Mouse (Mus musculus): Measurements from ENCODE around the gene Edaradd. TPM values are rescaled to one million over a fixed set of nuclear protein-coding genes. Genes with fewer than 3 reads are reported as not detected.

The Edaradd gene
- polyA plus RNA-seq, 1 experiment from 2014 or later = 5.7 TPM

DNA sequence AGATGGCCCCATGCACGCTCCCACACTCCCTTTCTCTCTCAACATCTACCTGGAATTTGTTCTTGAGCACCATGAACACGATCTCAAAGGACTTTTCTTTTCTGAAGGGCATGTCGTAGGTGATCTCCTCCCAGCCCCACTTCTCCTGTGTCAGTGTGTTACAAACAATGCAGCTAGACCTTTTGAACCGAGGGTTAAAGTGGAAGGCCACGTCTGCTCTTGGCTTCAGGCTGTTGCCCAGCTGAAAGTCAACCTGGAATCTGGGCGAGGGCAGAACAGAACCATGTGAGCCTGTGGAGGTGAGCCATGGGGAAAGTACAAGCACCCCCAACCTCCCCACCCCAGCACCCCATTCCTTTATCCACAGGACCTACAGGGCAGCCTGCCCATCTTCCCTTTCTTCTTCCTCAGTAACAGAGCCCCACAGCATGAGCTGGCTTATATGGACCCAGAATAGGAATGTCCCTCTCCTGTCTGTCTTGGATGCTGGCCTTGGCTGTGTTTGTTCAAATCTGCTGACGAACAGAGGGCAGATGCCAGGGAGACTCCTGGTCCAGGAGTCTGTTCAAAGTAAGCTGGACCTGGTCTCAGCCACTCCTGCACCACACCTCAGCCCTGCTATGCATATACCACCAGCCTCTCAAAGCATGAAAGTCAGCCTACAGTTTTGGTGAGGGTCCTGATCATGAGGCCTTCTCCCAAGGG lies 65.4 kb downstream of the Edaradd start:
- H3K4me3 ChIP-seq (replicated peaks) = no peak overlapping the region
- H3K36me3 ChIP-seq = peaks cover 18% of the 10 kb centered on the region
- H3K27ac ChIP-seq = no peak overlapping the region
- no peaks in the 10 kb centered on the region for H3K27me3 ChIP-seq (replicated peaks)
- no peak overlapping the region for H3K4me2 ChIP-seq
- H3K4me1 ChIP-seq = no peaks in the 10 kb centered on the region
- H3K9me3 ChIP-seq = no peaks in the 10 kb centered on the region
- H3K9ac ChIP-seq = no peak overlapping the region
- no peak for ATAC-seq (ENCODE audit: insufficient read depth, low FRiP score, low read depth)
- 78% methylated on average over 7 of the region's 7 CpGs for WGBS

DNA sequence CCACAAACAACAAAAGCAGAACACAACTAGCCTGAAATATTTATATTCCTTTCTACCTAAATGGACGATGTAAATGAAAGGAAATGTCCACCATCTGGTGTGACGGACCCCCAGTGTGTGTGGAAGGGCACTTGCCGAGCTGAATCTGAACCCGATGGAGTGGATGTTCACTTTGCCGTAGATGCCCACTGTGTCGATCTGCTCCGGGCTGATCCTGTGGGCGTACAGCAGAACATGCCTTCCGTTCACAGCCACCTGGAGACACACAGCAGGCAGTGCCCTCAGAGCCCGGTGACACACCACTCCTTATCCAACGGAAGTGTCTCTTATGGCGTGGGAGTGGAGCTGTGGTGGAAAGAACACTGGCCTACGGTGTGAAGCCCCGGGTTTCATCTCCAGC lies 67.1 kb downstream of the Edaradd start:
- no peak overlapping the region for H3K4me2 ChIP-seq
- H3K27ac ChIP-seq = no peak overlapping the region
- no peaks in the 10 kb centered on the region for H3K4me1 ChIP-seq
- no peak overlapping the region for H3K9ac ChIP-seq
- H3K36me3 ChIP-seq = peaks cover 21% of the 10 kb centered on the region
- H3K27me3 ChIP-seq (replicated peaks) = no peaks in the 10 kb centered on the region
- H3K4me3 ChIP-seq (replicated peaks) = no peak overlapping the region
- no peaks in the 10 kb centered on the region for H3K9me3 ChIP-seq
- ATAC-seq (ENCODE audit: insufficient read depth, low FRiP score, low read depth) = no peak
- 86% methylated on average over 14 of the region's 14 CpGs for WGBS

DNA sequence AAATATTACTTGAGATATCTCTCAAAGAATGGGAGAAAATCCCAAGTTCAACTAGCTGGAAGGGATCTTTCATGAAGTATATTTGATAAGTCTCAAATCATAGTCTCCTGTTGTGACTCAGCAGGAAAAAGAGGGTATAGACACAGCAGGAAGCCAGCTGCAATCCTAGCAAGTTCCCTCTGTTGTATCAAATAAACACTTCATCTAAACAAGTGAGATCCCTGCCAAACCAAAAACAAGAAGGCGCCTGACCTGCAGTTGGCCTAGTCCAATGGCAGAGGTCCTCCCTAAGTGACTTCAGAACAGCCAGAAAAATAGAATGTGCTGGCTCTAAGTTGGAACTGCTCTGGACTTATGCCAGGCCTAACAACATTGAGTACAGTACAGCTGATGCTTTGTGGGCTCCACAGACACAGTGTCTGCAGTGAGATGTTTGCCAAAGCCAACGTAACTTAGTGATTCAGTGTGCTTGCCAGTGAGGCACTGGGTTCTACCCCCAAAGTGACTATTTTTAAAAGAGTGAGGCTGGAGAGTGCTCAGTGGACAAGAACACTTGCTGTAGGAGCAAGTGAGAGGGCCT lies 78.1 kb downstream of the Edaradd start:
- WGBS = 74% methylated on average over 2 of the region's 2 CpGs
- Histone ChIP-seq H3K9ac (no peak overlapping the region), H3K4me1 (no peaks in the 10 kb centered on the region), H3K36me3 (peaks cover 27% of the 10 kb centered on the region), H3K27me3 (replicated peaks) (no peaks in the 10 kb centered on the region), H3K4me3 (replicated peaks) (no peak overlapping the region), H3K27ac (no peak overlapping the region), H3K9me3 (no peaks in the 10 kb centered on the region), H3K4me2 (no peak overlapping the region)
- no peak for ATAC-seq (ENCODE audit: insufficient read depth, low FRiP score, low read depth)

DNA sequence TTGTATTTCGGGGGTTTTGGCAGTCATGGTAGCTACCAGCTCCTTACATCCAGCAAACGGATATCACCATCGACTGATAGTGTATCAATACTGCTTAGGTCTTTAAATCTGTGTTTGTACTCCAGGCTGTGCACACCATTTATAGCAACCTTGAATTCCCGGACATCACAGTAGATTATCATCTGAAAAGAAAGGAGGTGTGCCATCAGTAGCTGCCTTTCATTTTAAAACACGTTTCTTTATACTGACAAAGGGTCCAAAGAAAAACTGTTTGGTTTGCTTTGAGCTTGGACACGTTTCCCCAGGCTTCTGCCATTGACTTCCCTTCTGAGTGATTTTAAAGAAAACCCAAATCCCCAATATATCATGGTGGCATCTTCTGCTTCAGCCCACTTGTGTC lies 79.4 kb downstream of the Edaradd start:
- no peak overlapping the region for H3K4me2 ChIP-seq
- H3K36me3 ChIP-seq = peaks cover 31% of the 10 kb centered on the region
- H3K27me3 ChIP-seq (replicated peaks) = no peaks in the 10 kb centered on the region
- H3K9ac ChIP-seq = no peak overlapping the region
- WGBS = 86% methylated on average over 6 of the region's 6 CpGs
- H3K4me3 ChIP-seq (replicated peaks) = no peak overlapping the region
- H3K9me3 ChIP-seq = no peaks in the 10 kb centered on the region
- no peak for ATAC-seq (ENCODE audit: insufficient read depth, low FRiP score, low read depth)
- no peak overlapping the region for H3K27ac ChIP-seq
- no peaks in the 10 kb centered on the region for H3K4me1 ChIP-seq

DNA sequence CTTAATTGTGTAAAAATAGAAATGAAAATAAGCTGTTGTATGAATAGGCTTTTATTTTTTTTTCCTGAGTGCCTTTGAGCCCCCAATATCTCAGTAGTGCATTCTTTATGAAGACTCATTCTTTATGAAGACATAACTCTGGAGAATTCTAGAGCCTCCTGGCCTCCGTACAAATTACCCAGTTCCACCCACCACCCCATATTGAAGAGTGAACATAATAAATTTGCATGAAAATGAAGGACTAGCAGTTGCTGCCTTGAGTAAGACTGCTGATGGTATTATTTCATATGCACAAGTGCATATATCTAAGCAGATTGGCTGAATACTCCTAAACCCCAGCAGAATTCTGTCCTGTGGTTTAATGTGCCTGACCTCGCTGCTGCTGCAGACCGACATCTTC lies 80.7 kb downstream of the Edaradd start:
- 88% methylated on average over 3 of the region's 3 CpGs for WGBS
- Histone ChIP-seq H3K27ac (no peak overlapping the region), H3K36me3 (peaks cover 38% of the 10 kb centered on the region), H3K4me2 (no peak overlapping the region), H3K9ac (no peak overlapping the region), H3K27me3 (replicated peaks) (no peaks in the 10 kb centered on the region), H3K4me1 (no peaks in the 10 kb centered on the region), H3K4me3 (replicated peaks) (no peak overlapping the region), H3K9me3 (no peaks in the 10 kb centered on the region)
- no peak for ATAC-seq (ENCODE audit: insufficient read depth, low FRiP score, low read depth)

DNA sequence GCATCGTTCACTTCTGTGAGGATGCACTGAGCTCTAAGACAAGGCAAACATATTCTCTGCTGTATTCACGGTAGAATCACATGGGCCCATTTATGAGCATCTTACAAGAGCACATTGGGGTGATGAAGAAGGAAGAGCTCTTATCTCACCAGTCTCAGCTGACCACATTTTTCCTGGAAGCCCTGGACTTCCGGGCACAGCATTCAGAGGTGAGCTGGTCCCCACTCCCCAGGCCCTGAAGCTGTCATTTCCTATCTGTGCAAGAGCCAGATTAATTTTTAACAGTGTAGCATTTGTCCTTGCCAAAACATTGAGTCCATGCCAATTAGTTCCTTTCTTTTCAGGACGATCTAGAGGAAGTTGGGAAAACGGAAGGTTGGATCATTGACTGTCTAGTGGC lies 86.4 kb downstream of the Edaradd start:
- H3K36me3 ChIP-seq = peaks cover 52% of the 10 kb centered on the region

DNA sequence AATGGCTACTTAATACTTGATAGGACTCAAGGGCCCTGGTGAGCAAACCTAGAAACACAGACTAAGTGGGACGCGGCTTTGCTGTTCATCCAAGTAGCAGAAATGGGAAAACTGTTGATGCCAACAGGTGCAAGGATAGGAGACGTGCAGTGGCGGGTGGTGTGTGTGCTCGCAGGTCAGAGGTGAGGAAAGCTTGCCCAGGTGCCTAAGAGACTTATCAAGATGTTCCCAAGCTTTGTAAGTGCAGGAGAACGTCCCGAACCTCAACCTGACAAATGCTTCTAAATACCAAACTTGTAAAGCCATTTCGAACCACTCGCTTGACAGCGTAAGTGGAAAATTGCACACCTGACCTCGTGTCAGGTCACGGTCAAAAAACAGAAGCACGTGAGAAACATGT lies 91.7 kb downstream of the Edaradd start:
- Histone ChIP-seq H3K27me3 (replicated peaks) (no peaks in the 10 kb centered on the region), H3K9me3 (no peaks in the 10 kb centered on the region), H3K4me1 (no peaks in the 10 kb centered on the region), H3K4me3 (replicated peaks) (no peak overlapping the region), H3K36me3 (peaks cover 42% of the 10 kb centered on the region), H3K4me2 (no peak overlapping the region), H3K9ac (no peak overlapping the region), H3K27ac (no peak overlapping the region)
- WGBS = 91% methylated on average over 13 of the region's 13 CpGs
- no peak for ATAC-seq (ENCODE audit: insufficient read depth, low FRiP score, low read depth)

More for the DNA sequence above, 86.4 kb downstream of the Edaradd start:
- H3K27ac ChIP-seq = no peak overlapping the region
- H3K4me3 ChIP-seq (replicated peaks) = no peak overlapping the region
- no peaks in the 10 kb centered on the region for H3K4me1 ChIP-seq
- H3K4me2 ChIP-seq = no peak overlapping the region
- H3K9me3 ChIP-seq = no peaks in the 10 kb centered on the region
- ATAC-seq (ENCODE audit: insufficient read depth, low FRiP score, low read depth) = no peak
- no peaks in the 10 kb centered on the region for H3K27me3 ChIP-seq (replicated peaks)
- 83% methylated on average over 5 of the region's 5 CpGs for WGBS
- H3K9ac ChIP-seq = no peak overlapping the region

Other genes with a start within 250 kb of the Edaradd start
- 4.1 and 9.1 TPM in 2 replicates for gene Actn2, start 179.7 kb downstream of the Edaradd start, polyA plus RNA-seq (2015; fragmentation: Nextera tagmentation; extraction: Ambion mirVana)
- 14.9 and 20.6 TPM in 2 replicates for gene Heatr1, start 125.4 kb downstream of the Edaradd start, polyA plus RNA-seq (2015; fragmentation: Nextera tagmentation; extraction: Ambion mirVana)
- gene Lgals8, start 55.5 kb downstream of the Edaradd start, polyA plus RNA-seq (2015; fragmentation: Nextera tagmentation; extraction: Ambion mirVana) = 26.8 and 28.5 TPM in 2 replicates
- 17.9 and 24.6 TPM in 2 replicates for gene Ero1lb, start 45.4 kb upstream of the Edaradd start, polyA plus RNA-seq (2015; fragmentation: Nextera tagmentation; extraction: Ambion mirVana)